Mouse (Mus musculus): Measurements from ENCODE around the gene Fer. TPM values are rescaled to one million over a fixed set of nuclear protein-coding genes. Genes with fewer than 3 reads are reported as not detected.

Gene Fer
- polyA plus RNA-seq, 1 experiment from 2014 or later: 23.5 TPM

DNA sequence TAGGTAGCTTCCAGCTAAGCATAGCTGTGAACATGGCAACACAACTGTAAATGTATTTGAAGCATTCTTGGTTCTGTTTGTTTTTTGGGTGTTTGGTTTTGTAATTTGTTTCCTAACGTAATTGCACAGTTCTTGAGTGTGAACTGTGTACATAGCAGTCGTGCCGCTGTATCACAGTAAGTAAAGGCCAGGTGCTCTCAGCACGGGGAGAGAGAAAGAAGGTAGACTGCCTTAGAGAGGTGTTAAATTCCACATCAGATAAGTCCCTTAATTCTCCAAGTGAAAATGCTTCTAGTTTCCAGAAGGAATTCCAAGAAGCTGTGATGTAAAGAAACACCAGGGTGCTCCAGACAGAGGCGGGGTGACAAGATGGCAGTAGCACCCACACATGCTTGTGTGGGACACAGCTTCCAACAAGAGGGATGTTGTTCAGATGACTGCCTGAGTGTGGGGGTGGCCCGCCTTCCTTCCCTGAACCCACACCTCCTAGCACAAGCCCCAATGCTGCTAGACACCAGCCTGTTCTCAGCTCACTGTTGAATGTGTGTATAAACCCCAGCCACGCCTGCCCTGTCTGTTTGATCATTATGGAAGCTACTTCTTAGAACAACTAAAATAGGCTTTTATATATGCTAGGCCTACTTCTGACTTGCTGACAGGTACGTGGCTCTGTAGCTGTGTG, 275.3 kb downstream of the Fer start:
- Histone ChIP-seq H3K27me3 (replicated peaks) (no peaks in the 10 kb centered on the region), H3K9me3 (no peaks in the 10 kb centered on the region), H3K4me2 (replicated peaks) (no peak overlapping the region), H3K27ac (no peak overlapping the region), H3K4me1 (replicated peaks) (no peaks in the 10 kb centered on the region), H3K4me3 (replicated peaks) (no peak overlapping the region), H3K36me3 (0 out of 2 replicates have a peak, but pooled peaks cover 3% of the 10 kb centered on the region), H3K9ac (no peak overlapping the region)
- WGBS: 77% methylated on average over 8 of the region's 8 CpGs
- no peak for ATAC-seq

DNA sequence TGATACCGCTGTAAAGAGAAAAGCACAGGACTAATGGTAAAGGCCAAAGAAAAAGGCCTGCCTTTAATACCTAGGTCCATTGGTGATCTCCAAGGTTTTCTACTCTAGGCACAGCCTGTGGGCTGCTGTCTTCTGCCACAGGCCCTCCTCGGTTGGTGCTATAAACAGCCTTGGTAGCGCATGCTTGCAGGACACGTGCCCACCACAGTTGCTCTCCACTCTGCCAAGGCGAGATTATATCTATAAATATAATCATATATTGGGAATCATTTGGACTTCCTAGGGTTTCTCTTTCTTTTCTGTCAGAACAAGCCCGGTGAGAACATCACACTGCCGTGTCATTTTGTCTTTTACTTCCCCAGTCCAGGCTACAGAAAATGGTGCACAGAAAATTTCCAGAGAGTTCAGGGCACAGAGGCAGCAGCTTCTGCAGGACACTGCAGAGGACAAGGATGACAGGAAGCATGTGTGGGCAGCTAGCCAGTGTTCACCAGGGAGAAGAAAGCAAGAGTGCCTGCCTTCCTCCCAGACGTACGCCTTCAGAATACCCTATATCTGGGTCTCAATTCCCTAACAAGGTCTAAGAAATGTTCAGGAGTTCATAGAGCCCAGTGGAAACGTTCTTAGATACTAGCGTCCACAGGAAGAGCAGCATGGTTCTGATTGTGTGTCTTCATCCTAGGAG, 276.5 kb downstream of the Fer start:
- no peaks in the 10 kb centered on the region for H3K4me1 ChIP-seq (replicated peaks)
- ATAC-seq: no peak
- no peaks in the 10 kb centered on the region for H3K27me3 ChIP-seq (replicated peaks)
- 0 out of 2 replicates have a peak, but pooled peaks cover 3% of the 10 kb centered on the region for H3K36me3 ChIP-seq
- no peaks in the 10 kb centered on the region for H3K9me3 ChIP-seq
- no peak overlapping the region for H3K27ac ChIP-seq
- H3K4me2 ChIP-seq (replicated peaks): no peak overlapping the region
- no peak overlapping the region for H3K9ac ChIP-seq
- 88% methylated on average over 11 of the region's 11 CpGs for WGBS
- no peak overlapping the region for H3K4me3 ChIP-seq (replicated peaks)

DNA sequence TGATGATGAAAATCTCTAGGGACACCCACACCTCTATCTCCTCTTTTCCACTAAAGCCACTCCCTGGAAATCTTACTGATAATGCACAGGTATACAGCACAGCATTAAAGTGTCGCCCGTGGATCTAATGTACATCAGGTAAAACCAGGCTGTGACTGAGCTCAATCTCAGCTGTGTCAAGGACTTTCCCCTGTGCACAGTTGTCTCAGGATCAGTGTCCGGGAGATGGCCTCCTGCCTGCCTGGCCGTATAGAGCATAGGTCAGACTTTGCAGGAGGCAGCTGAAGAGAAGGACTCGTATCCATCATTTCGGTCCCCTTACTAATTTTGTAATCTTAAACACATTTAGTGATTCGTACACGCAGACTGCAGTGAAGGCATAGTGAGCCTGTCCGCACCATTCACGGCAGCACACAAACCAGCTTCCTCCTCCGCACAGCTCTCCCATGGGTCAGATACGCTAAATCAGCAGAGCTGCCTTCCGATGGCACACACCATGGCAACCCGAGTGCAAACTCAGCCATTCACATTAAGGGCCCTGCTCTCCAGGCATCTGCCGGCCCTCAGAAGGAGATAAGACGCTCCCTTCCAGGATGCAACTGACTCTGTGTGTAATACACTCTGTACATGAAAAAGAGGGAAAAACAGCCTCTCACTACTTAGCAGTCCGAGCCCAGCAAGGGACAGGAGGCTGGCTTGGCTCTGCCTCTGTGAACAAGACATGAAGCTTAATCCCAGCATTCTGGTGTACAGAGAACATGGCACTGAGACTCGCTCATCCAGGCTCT, 277.4 kb downstream of the Fer start:
- WGBS: 89% methylated on average over 18 of the region's 18 CpGs
- H3K4me1 ChIP-seq (replicated peaks): no peaks in the 10 kb centered on the region
- ATAC-seq: no peak
- no peak overlapping the region for H3K27ac ChIP-seq
- H3K4me2 ChIP-seq (replicated peaks): no peak overlapping the region
- no peaks in the 10 kb centered on the region for H3K27me3 ChIP-seq (replicated peaks)
- 0 out of 2 replicates have a peak, but pooled peaks cover 3% of the 10 kb centered on the region for H3K36me3 ChIP-seq
- no peaks in the 10 kb centered on the region for H3K9me3 ChIP-seq
- H3K4me3 ChIP-seq (replicated peaks): no peak overlapping the region
- no peak overlapping the region for H3K9ac ChIP-seq

DNA sequence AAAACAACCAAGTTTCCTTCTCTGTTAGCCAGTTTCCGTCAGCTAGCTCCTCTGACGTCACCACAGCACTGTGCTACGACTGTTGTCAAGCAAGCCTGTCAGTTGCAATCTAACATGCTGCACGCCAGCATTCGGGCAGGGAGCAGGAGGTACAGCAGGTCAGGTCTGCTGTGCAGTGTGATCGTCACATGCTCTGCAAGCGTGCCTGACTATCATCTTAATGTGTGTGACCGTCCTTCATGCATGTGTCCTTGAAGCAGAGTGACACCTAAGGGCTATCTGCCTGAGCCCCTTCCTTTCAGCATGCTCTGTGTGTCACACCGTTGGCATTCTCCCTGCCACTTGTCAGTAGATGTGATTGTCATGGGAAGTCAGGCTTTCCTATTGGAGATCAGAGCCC, 279.0 kb downstream of the Fer start:
- WGBS: 84% methylated on average over 9 of the region's 9 CpGs
- ATAC-seq: no peak
- no peaks in the 10 kb centered on the region for H3K9me3 ChIP-seq

DNA sequence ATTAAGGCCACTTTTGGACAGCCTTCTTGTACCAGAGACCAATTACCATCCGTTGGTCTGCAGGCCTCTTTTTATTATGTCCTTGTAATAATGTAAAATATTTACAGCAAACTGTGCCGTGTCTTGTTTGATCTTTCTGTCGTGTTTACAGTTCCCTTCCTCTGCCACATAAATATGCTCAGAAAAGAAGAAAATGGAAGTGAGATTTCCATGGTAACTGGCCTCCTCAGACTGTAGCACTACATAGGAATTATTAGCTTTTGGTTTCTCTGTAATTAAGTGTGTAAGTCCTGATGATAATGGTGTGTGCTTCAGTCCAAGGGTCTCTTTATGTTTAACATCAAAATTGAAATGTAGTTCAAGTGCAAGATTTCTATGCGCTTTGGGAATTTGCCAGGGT, 283.5 kb downstream of the Fer start:
- no peak overlapping the region for H3K27ac ChIP-seq
- no peak overlapping the region for H3K4me2 ChIP-seq (replicated peaks)
- no peaks in the 10 kb centered on the region for H3K4me1 ChIP-seq (replicated peaks)
- WGBS: 46% methylated on average over 4 of the region's 4 CpGs
- no peak for ATAC-seq
- H3K4me3 ChIP-seq (replicated peaks): no peak overlapping the region
- H3K36me3 ChIP-seq: no peaks in the 10 kb centered on the region
- H3K27me3 ChIP-seq (replicated peaks): no peaks in the 10 kb centered on the region
- no peaks in the 10 kb centered on the region for H3K9me3 ChIP-seq
- H3K9ac ChIP-seq: no peak overlapping the region

More for the DNA sequence above, 279.0 kb downstream of the Fer start:
- 0 out of 2 replicates have a peak, but pooled peaks cover 3% of the 10 kb centered on the region for H3K36me3 ChIP-seq
- no peaks in the 10 kb centered on the region for H3K27me3 ChIP-seq (replicated peaks)
- H3K4me1 ChIP-seq (replicated peaks): no peaks in the 10 kb centered on the region
- no peak overlapping the region for H3K9ac ChIP-seq
- no peak overlapping the region for H3K4me2 ChIP-seq (replicated peaks)
- H3K4me3 ChIP-seq (replicated peaks): no peak overlapping the region
- H3K27ac ChIP-seq: no peak overlapping the region

DNA sequence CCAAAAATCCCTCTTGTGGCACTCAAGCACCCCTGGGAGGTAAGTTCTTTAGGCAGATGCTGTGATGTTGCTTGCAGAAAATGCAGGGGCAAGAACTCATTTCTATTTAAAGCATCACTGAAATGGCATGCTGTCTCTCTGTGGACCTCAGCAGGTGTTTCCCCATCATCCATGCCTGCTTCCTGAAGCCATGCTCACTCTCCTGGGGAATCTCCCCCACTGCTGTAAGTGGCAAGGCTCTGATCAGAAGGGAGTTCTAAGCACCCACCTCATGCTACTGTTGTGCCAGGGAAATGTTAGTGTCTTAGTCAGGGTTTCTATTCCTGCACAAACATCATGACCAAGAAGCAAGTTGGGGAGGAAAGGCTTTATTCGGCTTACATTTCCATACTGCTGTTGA, 287.9 kb downstream of the Fer start:
- Histone ChIP-seq H3K4me3 (replicated peaks) (no peak overlapping the region), H3K4me2 (replicated peaks) (no peak overlapping the region), H3K27me3 (replicated peaks) (no peaks in the 10 kb centered on the region), H3K9ac (no peak overlapping the region), H3K36me3 (no peaks in the 10 kb centered on the region), H3K9me3 (no peaks in the 10 kb centered on the region), H3K4me1 (replicated peaks) (no peaks in the 10 kb centered on the region), H3K27ac (no peak overlapping the region)
- 100% methylated on average over 1 of the region's 1 CpGs for WGBS
- no peak for ATAC-seq

DNA sequence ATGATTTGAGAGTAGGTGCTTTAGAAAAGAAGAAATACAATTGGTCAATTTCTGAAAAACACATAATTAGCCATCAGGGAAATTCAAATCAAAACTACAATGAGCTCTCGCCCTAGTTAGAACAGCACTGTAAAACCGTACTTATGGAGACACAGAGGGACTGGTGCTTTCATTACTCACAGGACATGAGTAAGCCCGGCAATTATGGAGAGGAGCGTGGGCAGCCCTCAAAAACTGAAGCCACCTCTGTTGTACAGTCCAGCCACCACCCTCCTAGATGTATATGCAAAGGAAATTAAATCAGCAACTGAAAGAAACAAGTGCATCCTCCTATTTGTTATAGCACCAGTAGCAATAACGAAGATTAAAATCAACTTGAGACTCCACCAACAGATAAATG, 304.9 kb downstream of the Fer start:
- H3K36me3 ChIP-seq: no peaks in the 10 kb centered on the region
- H3K4me3 ChIP-seq (replicated peaks): no peak overlapping the region
- no peak overlapping the region for H3K27ac ChIP-seq
- no peaks in the 10 kb centered on the region for H3K4me1 ChIP-seq (replicated peaks)
- H3K9ac ChIP-seq: no peak overlapping the region
- no peak overlapping the region for H3K4me2 ChIP-seq (replicated peaks)
- 95% methylated on average over 5 of the region's 5 CpGs for WGBS
- no peak for ATAC-seq
- H3K9me3 ChIP-seq: no peaks in the 10 kb centered on the region
- no peaks in the 10 kb centered on the region for H3K27me3 ChIP-seq (replicated peaks)

DNA sequence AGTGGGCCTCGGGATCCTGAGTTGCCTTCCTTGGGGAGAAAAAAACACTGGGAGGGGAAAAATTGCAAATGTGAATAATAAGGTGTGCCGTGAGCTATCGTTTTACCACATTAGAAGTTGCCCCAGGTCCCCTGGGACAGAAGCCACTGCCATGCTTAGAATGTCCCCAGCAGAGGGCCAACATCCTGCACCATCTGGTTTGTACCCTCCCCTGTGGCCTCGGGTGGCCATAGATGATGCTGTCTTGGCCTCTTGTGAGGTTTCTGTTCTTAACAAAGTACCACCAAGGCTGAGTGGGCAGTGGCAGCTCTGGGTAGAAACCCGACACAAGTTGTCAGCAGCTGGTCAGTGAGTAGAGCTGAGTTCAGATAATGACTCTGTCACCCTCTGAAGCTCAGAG, 307.2 kb downstream of the Fer start:
- Histone ChIP-seq H3K27me3 (replicated peaks) (no peaks in the 10 kb centered on the region), H3K9ac (no peak overlapping the region), H3K36me3 (no peaks in the 10 kb centered on the region), H3K9me3 (no peaks in the 10 kb centered on the region), H3K4me1 (replicated peaks) (no peaks in the 10 kb centered on the region), H3K4me2 (replicated peaks) (no peak overlapping the region), H3K4me3 (replicated peaks) (no peak overlapping the region), H3K27ac (no peak overlapping the region)
- 67% methylated on average over 5 of the region's 5 CpGs for WGBS
- ATAC-seq: no peak

DNA sequence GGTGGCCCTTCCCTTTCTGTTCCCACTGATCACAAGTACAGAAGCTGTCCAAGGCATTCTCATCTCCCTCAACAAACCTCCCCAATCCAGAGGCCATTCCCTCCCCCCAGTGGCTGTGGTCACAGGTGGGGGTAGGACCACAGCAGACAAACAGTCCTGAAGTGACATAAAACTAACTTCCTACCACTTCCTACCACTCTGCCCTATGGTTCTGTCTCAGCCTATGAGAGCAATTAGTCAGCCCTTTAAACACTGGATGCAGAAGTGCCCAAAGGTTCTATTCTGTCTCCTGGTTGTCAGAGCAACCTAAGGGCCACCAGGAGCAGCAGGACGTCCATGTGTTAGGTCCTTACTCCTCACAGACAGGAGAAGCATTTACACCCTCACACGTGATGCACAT, 309.6 kb downstream of the Fer start:
- H3K4me1 ChIP-seq (replicated peaks): no peaks in the 10 kb centered on the region
- H3K27ac ChIP-seq: no peak overlapping the region
- no peak for ATAC-seq

DNA sequence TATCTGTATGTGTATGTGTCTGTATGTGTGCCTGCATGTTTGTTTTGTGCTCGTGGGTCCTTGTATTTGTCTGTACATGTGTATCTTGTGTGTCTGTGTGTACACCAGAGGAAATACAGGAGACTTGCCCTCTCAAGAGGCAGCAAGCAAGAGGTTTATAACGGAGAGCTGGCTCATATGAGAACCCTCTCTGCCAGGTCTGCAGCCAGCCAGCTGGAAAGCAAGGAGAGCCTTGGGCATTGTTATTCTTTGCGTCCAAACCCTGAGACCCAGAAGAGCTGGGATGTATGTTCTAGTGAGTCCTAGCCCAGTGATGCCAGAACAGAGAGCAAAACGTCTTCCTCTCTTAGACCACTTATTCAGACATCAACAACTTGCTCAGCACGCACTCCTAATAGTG, 317.7 kb downstream of the Fer start:
- no peaks in the 10 kb centered on the region for H3K9me3 ChIP-seq
- ATAC-seq: no peak

More for the DNA sequence above, 309.6 kb downstream of the Fer start:
- 71% methylated on average over 2 of the region's 2 CpGs for whole genome bisulfite sequencing
- H3K36me3 ChIP-seq: no peaks in the 10 kb centered on the region
- H3K27me3 ChIP-seq (replicated peaks): no peaks in the 10 kb centered on the region
- no peak overlapping the region for H3K4me3 ChIP-seq (replicated peaks)
- H3K9me3 ChIP-seq: no peaks in the 10 kb centered on the region
- H3K9ac ChIP-seq: no peak overlapping the region
- no peak overlapping the region for H3K4me2 ChIP-seq (replicated peaks)

DNA sequence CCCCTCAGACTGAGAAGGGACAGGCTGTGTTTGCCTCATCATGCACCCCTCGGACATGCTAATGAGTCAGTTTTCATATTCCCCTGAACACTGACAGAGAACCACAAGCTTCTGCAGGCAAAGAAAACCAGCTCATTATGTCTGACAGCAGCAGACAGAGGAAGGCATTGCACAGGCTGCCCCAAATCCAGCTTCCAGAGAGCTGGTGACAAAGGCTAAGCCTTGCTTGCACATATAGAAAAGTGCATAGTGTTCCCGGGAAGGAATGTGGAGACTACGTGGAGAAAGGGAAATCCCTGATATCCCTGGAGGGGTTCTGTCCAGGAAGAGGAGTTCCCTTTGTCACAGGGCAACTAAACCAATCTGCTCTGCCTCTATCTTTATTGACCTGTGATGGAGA, 318.4 kb downstream of the Fer start:
- Histone ChIP-seq H3K27me3 (replicated peaks) (no peaks in the 10 kb centered on the region), H3K4me1 (replicated peaks) (no peaks in the 10 kb centered on the region), H3K4me3 (replicated peaks) (no peak overlapping the region), H3K9ac (no peak overlapping the region), H3K27ac (no peak overlapping the region), H3K9me3 (no peaks in the 10 kb centered on the region), H3K36me3 (no peaks in the 10 kb centered on the region), H3K4me2 (replicated peaks) (no peak overlapping the region)
- no peak for ATAC-seq
- WGBS: 51% methylated on average over 3 of the region's 3 CpGs

More for the DNA sequence above, 317.7 kb downstream of the Fer start:
- Histone ChIP-seq H3K9ac (no peak overlapping the region), H3K4me3 (replicated peaks) (no peak overlapping the region), H3K36me3 (no peaks in the 10 kb centered on the region), H3K27ac (no peak overlapping the region), H3K4me1 (replicated peaks) (no peaks in the 10 kb centered on the region), H3K4me2 (replicated peaks) (no peak overlapping the region), H3K27me3 (replicated peaks) (no peaks in the 10 kb centered on the region)
- 72% methylated on average over 5 of the region's 5 CpGs for WGBS

DNA sequence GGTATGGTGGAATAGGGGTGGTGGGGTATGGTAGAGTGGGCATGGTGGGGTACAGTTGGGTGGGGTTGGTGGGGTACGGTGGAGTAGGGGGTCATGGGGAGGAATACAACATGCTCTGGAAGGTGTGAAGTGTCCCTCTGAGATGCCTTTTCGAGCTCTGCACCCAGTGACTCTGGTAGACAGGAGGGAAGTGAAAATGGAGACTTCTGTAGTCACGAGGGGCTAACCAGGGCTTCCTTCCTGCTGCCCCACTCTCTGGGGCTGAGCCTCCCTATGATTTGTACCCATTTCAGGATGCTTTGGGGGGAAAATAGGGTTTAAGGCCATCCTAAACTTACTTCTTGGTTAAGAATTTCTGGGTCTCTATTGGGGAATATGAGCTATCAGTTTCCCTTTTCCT, 319.7 kb downstream of the Fer start:
- no peaks in the 10 kb centered on the region for H3K4me1 ChIP-seq (replicated peaks)
- H3K9me3 ChIP-seq: no peaks in the 10 kb centered on the region
- H3K36me3 ChIP-seq: no peaks in the 10 kb centered on the region
- no peak overlapping the region for H3K4me2 ChIP-seq (replicated peaks)
- H3K9ac ChIP-seq: no peak overlapping the region
- WGBS: 89% methylated on average over 3 of the region's 3 CpGs
- ATAC-seq: no peak
- H3K4me3 ChIP-seq (replicated peaks): no peak overlapping the region
- no peak overlapping the region for H3K27ac ChIP-seq
- H3K27me3 ChIP-seq (replicated peaks): no peaks in the 10 kb centered on the region
